In genomic region chr4:34556183-34556582, GRCm38 (mm10) we compare ENCODE assay signal across 31 mouse cellular contexts. TPM values are rescaled to one million over a fixed set of nuclear protein-coding genes. Genes with fewer than 3 reads are reported as not detected.
DNase-seq lines count a peak whose midpoint lies in the region; ATAC-seq and TF ChIP-seq lines count a peak whose summit lies in the region.
"Had no signal": no experiment of that assay in that cellular context is flagged by ENCODE, and none has a peak within 500 bp of the region (broad histone marks: within the 10 kb centered on the region; RNA-seq: fewer than 3 reads in every experiment).

No protein-coding gene starts in this region.

- peaks cover 19% of the 10 kb centered on the region; the same call in 1 of the 2 replicates for H3K4me1 ChIP-seq in kidney, postnatal 0 days (replicated peaks; ENCODE audit: insufficient read depth, low read length)
- peaks cover 63% of the 10 kb centered on the region for H3K4me1 ChIP-seq in megakaryocyte, embryonic 14.5 days

- H3K36me3 ChIP-seq in kidney, postnatal 0 days (ENCODE audit: insufficient read depth, low read length): no peaks in the 10 kb centered on the region
- peaks cover 52% of the 10 kb centered on the region for H3K36me3 ChIP-seq in megakaryocyte, embryonic 14.5 days (replicated peaks; ENCODE audit: low read length)
- H3K36me3 ChIP-seq: embryonic facial prominence, embryonic 15.5 days; heart, embryonic 13.5 days; lung, embryonic 15.5 days; midbrain, embryonic 15.5 days had no signal

- no peak overlapping the region for H3K9ac ChIP-seq in kidney, postnatal 0 days (ENCODE audit: low read depth, low read length)
- H3K9ac ChIP-seq: embryonic facial prominence, embryonic 15.5 days; forebrain, embryonic 13.5 days; heart, embryonic 13.5 days; kidney, embryonic 15.5 days; limb, embryonic 12.5 days; liver, embryonic 15.5 days; lung, embryonic 15.5 days; midbrain, embryonic 15.5 days had no signal

- H3K4me3 ChIP-seq in gastrocnemius, adult 2 months: no peak overlapping the region; the same call in 1 of the 2 replicates
- H3K4me3 ChIP-seq in kidney, postnatal 0 days (replicated peaks; ENCODE audit: low read depth, low read length): no peak overlapping the region
- H3K4me3 ChIP-seq in megakaryocyte, embryonic 14.5 days (replicated peaks): peak overlapping the region; percentile 46
- H3K4me3 ChIP-seq: embryonic facial prominence, embryonic 10.5 days; embryonic facial prominence, embryonic 15.5 days; forebrain, embryonic 13.5 days; heart, embryonic 13.5 days; kidney, embryonic 15.5 days; left cerebral cortex, adult 2 months; limb, embryonic 12.5 days; liver, embryonic 15.5 days; lung, embryonic 15.5 days; midbrain, embryonic 10.5 days; midbrain, embryonic 15.5 days had no signal

- intact Hi-C loops in gastrocnemius, adult 2 months (cut with DNase I): loop anchor here (10.0 kb wide), 1 partner anchor 1521 kb away; the partner anchor contains the start of gene Ube2j1

- no peaks in the 10 kb centered on the region for H3K9me3 ChIP-seq in kidney, postnatal 0 days (replicated peaks; ENCODE audit: low read length)
- H3K9me3 ChIP-seq in megakaryocyte, embryonic 14.5 days: no peaks in the 10 kb centered on the region
- H3K9me3 ChIP-seq: embryonic facial prominence, embryonic 10.5 days; embryonic facial prominence, embryonic 15.5 days; forebrain, embryonic 13.5 days; heart, embryonic 13.5 days; kidney, embryonic 15.5 days; limb, embryonic 12.5 days; liver, embryonic 15.5 days; lung, embryonic 15.5 days; midbrain, embryonic 10.5 days; midbrain, embryonic 15.5 days had no signal

- no peak for DNase-seq in gastrocnemius, adult 2 months
- no peak for DNase-seq in gastrocnemius, postnatal 10 days
- DNase-seq in kidney, postnatal 0 days (ENCODE audit: low spot score): peak; percentile 32
- DNase-seq in kidney, adult 18-20 months: no peak
- DNase-seq in NIH3T3 (ENCODE audit: low read depth): peak; percentile 69
- DNase-seq in spleen, adult 12 weeks (ENCODE audit: low spot score): no peak
- DNase-seq: adrenal gland, adult 8-10 months; cerebellum, adult 8-10 months; cerebellum, postnatal 25 days; gastrocnemius, postnatal 36 days; kidney, postnatal 4 days; retina, postnatal 1 day; right cerebral cortex, postnatal 14 days; thymus, postnatal 14 days had no signal

- peak overlapping the region; percentile 65 for H3K27ac ChIP-seq in gastrocnemius, adult 2 months
- H3K27ac ChIP-seq in kidney, postnatal 0 days: no peak overlapping the region
- H3K27ac ChIP-seq: embryonic facial prominence, embryonic 10.5 days; embryonic facial prominence, embryonic 15.5 days; forebrain, embryonic 13.5 days; heart, embryonic 13.5 days; kidney, embryonic 15.5 days; left cerebral cortex, adult 2 months; limb, embryonic 12.5 days; liver, embryonic 15.5 days; lung, embryonic 15.5 days; macrophage; midbrain, embryonic 10.5 days; midbrain, embryonic 15.5 days had no signal

- ATAC-seq in kidney, postnatal 0 days (replicated peaks; ENCODE audit: low FRiP score, low read depth): no peak
- ATAC-seq in megakaryocyte, adult 5-6 weeks (ENCODE audit: poor library complexity, severe bottlenecking): no peak
- ATAC-seq: activated CD4-positive, CD25-positive, alpha-beta regulatory T cell, adult 4 months; CD4-positive, CD25-positive, alpha-beta regulatory T cell, adult 4 months; forebrain, embryonic 13.5 days; intestine, postnatal 0 days; midbrain, embryonic 15.5 days had no signal

- no peak overlapping the region for H3K4me2 ChIP-seq in kidney, postnatal 0 days (ENCODE audit: low read length)
- H3K4me2 ChIP-seq: embryonic facial prominence, embryonic 15.5 days; forebrain, embryonic 13.5 days; heart, embryonic 13.5 days; kidney, embryonic 15.5 days; limb, embryonic 12.5 days; liver, embryonic 15.5 days; lung, embryonic 15.5 days; midbrain, embryonic 15.5 days had no signal

- no peak for TF ChIP-seq CTCF in gastrocnemius, adult 2 months (IDR thresholded peaks at IDR 0.05)
- TF ChIP-seq CTCF in kidney, postnatal 0 days (IDR thresholded peaks at IDR 0.05; ENCODE audit: low read depth): no peak

- no peaks in the 10 kb centered on the region for H3K27me3 ChIP-seq in kidney, postnatal 0 days (ENCODE audit: insufficient read depth, low read length)
- H3K27me3 ChIP-seq in megakaryocyte, embryonic 14.5 days (replicated peaks): no peaks in the 10 kb centered on the region
- H3K27me3 ChIP-seq: embryonic facial prominence, embryonic 15.5 days; forebrain, embryonic 13.5 days; heart, embryonic 13.5 days; kidney, embryonic 15.5 days; limb, embryonic 12.5 days; liver, embryonic 15.5 days; lung, embryonic 15.5 days; midbrain, embryonic 15.5 days had no signal

RNA-seq across cellular contexts. Expression of gene Akirin2, which starts 5.4 kb away (rescaled TPM):
- total RNA-seq in gastrocnemius, adult 2 months (2021): 10 to 100 TPM; 42.9 to 60.6 TPM
- total RNA-seq in gastrocnemius, postnatal 10 days (2021): 10 to 100 TPM; 59.6 to 71.3 TPM
- 67.9 and 81.0 TPM in 2 replicates for polyA plus RNA-seq in kidney, postnatal 0 days (2015; fragmentation: Nextera tagmentation; extraction: Ambion mirVana)
- polyA plus RNA-seq in megakaryocyte, embryonic 14.5 days (2012; ENCODE audit: insufficient read depth, low replicate concordance): 69.1 and 145 TPM in 2 replicates
- total RNA-seq in megakaryocyte, adult 5-6 weeks (2015): 59.6 and 68.0 TPM in 2 replicates
- 49.9 and 62.4 TPM in 2 replicates for total RNA-seq in megakaryocyte, adult 5-6 weeks (2017)

RNA-seq across cellular contexts. Expression of gene Orc3, which starts 58.6 kb away (rescaled TPM):
- total RNA-seq in gastrocnemius, adult 2 months (2021): 10 to 100 TPM; 38.2 to 38.9 TPM
- 10 to 100 TPM; 33.3 to 40.4 TPM for total RNA-seq in gastrocnemius, postnatal 10 days (2021)
- 64.1 and 67.0 TPM in 2 replicates for polyA plus RNA-seq in kidney, postnatal 0 days (2015; fragmentation: Nextera tagmentation; extraction: Ambion mirVana)
- polyA plus RNA-seq in megakaryocyte, embryonic 14.5 days (2012; ENCODE audit: insufficient read depth, low replicate concordance): 1.9 TPM in 1 of 2 replicates, not detected in the other
- 61.1 and 71.6 TPM in 2 replicates for total RNA-seq in megakaryocyte, adult 5-6 weeks (2015)
- 55.7 and 61.4 TPM in 2 replicates for total RNA-seq in megakaryocyte, adult 5-6 weeks (2017)

RNA-seq across cellular contexts. Expression of gene Rars2, which starts 58.6 kb away (rescaled TPM):
- 10 to 100 TPM; 18.2 to 22.1 TPM for total RNA-seq in gastrocnemius, adult 2 months (2021)
- 10 to 100 TPM; 21.9 to 23.9 TPM for total RNA-seq in gastrocnemius, postnatal 10 days (2021)
- 59.6 and 67.4 TPM in 2 replicates for polyA plus RNA-seq in kidney, postnatal 0 days (2015; fragmentation: Nextera tagmentation; extraction: Ambion mirVana)
- polyA plus RNA-seq in megakaryocyte, embryonic 14.5 days (2012; ENCODE audit: insufficient read depth, low replicate concordance): 2.0 and 17.6 TPM in 2 replicates
- total RNA-seq in megakaryocyte, adult 5-6 weeks (2015): 16.1 and 19.4 TPM in 2 replicates
- 15.7 and 21.0 TPM in 2 replicates for total RNA-seq in megakaryocyte, adult 5-6 weeks (2017)

Comparison
In these comparisons a context has a peak if more than half of its experiments do, and no peak if none do; other contexts are left out.
1. DNase-seq: peak in kidney, postnatal 0 days (single experiment) and NIH3T3 (single experiment); none in gastrocnemius, adult 2 months (single experiment), gastrocnemius, postnatal 10 days (single experiment), kidney, adult 18-20 months (single experiment) and spleen, adult 12 weeks (single experiment).